Mouse (Mus musculus) bone marrow, adult 2 months (tissue): ENCODE data around the gene Zfp61. TPM values are rescaled to one million over a fixed set of nuclear protein-coding genes. Genes with fewer than 3 reads are reported as not detected.
A peak's percentile ranks its signal among the peaks of the same experiment; 100 is the strongest.

ENCODE experiments used
- H3K27ac ChIP-seq: fragments of 200-500 bp; 2 replicates; pipeline ENCODE4 v1.5.1; 2012; ENCODE audit warnings: low read depth, mild to moderate bottlenecking, control low read depth, inconsistent platforms, low read length; ENCODE audit not compliant: control insufficient read depth, poor library complexity, insufficient read depth
- H3K4me1 ChIP-seq: fragments of 200-500 bp; 2 replicates; pipeline ENCODE4 v1.6.1; 2011; ENCODE audit warnings: low read length; ENCODE audit not compliant: control insufficient read depth, insufficient read depth
- H3K4me3 ChIP-seq: fragments of 200-500 bp; replicated peaks from 2 replicates; pipeline ENCODE3; 2011; ENCODE audit warnings: mild to moderate bottlenecking, low read depth, low read length, control low read depth; ENCODE audit not compliant: control insufficient read depth
- CTCF ChIP-seq: fragments of 200-500 bp; IDR thresholded peaks from 2 replicates; pipeline ENCODE4 v1.5.1; 2011; ENCODE audit warnings: low read length, control low read depth; ENCODE audit not compliant: control insufficient read depth, insufficient read depth
- POLR2A ChIP-seq: fragments of 200-500 bp; IDR thresholded peaks from 2 replicates; pipeline ENCODE4 v1.6.1; 2011; ENCODE audit warnings: low read depth, mild to moderate bottlenecking, control low read depth, low read length, borderline replicate concordance; ENCODE audit not compliant: control insufficient read depth
- WGBS: fragments of 180-500 bp; shearing (Covaris S2); methylation state at CpG from one replicate; pipeline ENCODE4 v1.1.7; 2018; 5-methylcytosine and 5-hydroxymethylcytosine counted together
- polyA plus RNA-seq: library from polyadenylated mRNA; stranded (reverse); fragments of >200 nt; gene quantifications from 2 replicates; pipeline ENCODE4 v1.2.4, GENCODE M21; 2011; ENCODE audit warnings: low replicate concordance; ENCODE audit not compliant: missing spikeins, insufficient read depth, insufficient read length

Gene Zfp61
- polyA plus RNA-seq, 1 experiment: 14.4 TPM

DNA sequence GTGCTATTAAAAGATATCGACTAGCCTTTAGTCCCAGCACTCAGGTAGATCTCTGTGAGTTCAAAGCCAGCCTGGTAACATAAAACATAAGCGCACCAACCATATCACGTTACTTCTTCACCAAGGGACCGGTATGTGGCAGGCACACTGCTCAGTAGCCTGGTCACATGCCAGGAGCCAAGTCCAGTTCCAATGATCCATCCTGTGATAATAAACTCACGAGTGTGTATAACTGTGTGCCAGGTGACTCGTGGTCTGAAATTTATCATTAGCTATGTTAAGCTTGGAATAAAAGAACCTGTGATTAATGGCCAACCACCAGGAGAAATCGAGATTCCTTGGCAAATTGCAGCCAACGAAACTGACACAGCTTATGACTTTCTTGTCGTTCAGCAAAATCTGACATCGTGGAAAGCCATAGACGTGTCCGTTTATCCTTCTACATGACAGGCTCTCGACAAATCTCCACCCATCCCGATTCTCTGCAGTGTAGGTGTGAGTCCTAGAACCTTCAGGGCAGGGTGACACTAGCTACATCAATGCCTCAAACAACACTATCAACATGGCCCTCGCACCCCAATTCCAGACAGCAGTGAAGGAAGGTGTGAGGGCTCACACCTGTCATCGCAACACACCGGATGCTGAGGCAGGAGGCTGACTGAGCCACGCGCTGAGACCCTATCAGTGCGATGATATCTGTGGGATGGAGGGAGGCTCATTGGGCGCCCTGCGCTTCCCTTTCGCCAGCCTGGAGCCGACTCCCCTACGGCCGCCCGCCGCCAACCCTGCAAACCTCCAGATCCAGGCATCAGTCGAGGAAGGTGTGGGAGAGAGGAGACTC is 14.9 kb upstream of the Zfp61 start:
- Histone ChIP-seq H3K27ac (peak overlapping the region; percentile 44; the same call in 1 of the 2 replicates), H3K4me3 (peak overlapping the region; percentile 89), H3K4me1 (peaks cover 6% of the 10 kb centered on the region)
- TF ChIP-seq CTCF (no peak), POLR2A (no peak)
- 28% methylated on average over 29 of the region's 29 CpGs for whole genome bisulfite sequencing

DNA sequence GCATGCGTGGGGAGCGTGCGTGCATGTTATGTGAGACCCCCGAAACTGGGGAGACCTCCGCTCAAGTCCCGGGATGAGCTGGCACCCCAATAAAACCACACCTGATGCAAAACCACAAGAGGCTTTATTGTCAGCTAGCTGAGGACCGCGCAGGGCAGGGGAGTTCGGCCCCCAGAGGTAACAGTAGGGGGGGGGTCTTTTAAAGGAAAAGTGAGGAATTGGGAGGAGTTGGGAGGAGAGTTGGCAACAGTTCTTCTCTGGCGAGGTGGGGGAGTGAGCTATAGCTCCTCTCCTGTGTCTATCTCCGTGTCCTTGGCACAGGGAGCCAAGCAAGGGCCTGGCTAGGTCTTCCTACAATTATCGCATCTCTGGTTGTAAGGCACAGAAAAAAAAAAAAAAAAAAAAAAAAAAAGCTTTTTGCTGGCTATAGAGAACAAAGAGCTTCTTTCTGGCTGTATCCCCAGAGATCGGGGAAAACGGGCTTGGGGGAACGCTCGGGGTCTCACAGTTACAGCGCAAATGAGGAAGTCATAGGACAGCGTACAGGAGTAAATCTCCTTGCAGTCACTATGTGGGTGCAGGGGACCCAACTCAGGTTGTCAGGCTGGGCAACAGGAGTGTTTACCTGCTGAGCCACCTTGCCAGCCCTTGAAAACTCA is 1.1 kb downstream of the Zfp61 start:
- 2% methylated on average over 18 of the region's 18 CpGs for WGBS
- H3K27ac ChIP-seq: no peak overlapping the region
- peak overlapping the region; percentile 16 for H3K4me3 ChIP-seq
- no peaks in the 10 kb centered on the region for H3K4me1 ChIP-seq
- no peak for TF ChIP-seq CTCF
- no peak for TF ChIP-seq POLR2A

DNA sequence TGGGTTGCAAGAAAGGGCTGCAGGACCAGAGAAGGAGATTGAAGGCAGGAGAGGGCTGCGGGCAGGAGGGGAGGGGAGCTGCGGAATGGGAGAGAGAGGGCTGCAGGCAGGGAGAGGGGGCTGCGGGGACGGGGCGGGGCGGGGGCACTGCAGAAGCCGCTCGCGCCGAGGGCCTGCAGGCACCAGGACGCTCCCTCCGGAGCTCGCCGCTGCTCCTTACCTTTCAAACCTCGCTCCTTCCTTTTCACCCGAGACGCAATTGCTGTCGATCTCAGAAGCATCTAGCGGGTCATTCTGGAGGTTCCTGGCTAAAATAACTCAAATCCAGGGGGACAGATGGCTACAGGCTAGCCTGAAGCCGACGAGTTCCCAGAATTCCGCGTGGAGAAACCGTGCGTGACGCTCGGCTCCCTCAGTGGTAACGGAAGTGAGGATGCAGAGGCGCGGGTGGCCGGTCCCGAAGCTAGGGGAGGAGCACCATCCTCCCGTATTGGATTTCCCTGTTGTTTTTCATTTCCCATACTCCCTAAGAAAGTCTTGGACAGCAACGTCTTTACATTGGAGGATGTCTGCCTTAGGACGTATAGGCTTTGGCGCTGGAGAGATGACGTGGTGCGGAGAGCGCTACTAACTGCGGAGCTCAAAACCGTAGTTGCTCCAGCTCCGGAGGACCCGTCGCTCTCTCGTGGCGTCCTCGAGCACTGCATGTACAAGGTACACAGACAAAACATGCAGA is 1.9 kb downstream of the Zfp61 start:
- Histone ChIP-seq H3K27ac (no peak overlapping the region), H3K4me3 (peak overlapping the region; percentile 66), H3K4me1 (no peaks in the 10 kb centered on the region)
- TF ChIP-seq CTCF (peak; percentile 41; the same call in 1 of the 2 replicates), POLR2A (peak; percentile 44; the same call in 1 of the 2 replicates)
- WGBS: under 1% methylated on average over 47 of the region's 47 CpGs

DNA sequence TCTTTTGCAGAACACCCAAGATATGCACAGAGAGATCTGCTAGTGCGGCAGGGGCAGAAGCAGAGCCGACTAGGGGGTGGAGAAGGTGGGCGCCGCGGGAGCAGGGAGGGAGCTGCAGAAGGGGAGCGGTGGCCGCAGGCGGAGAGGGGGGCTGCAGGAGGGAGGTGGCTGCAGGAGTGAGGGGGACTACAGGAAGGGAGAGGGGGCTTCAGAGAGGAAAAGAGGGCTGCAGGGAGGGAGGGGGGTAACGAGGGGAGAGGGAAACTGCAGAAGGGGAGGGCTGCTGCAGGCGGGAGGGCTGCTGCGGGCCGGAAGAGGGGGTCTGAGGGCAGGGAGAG is 2.4 kb downstream of the Zfp61 start:
- Histone ChIP-seq H3K4me1 (no peaks in the 10 kb centered on the region), H3K4me3 (peak overlapping the region; percentile 66), H3K27ac (no peak overlapping the region)
- TF ChIP-seq POLR2A (no peak), CTCF (no peak)
- WGBS: under 1% methylated on average over 12 of the region's 12 CpGs

DNA sequence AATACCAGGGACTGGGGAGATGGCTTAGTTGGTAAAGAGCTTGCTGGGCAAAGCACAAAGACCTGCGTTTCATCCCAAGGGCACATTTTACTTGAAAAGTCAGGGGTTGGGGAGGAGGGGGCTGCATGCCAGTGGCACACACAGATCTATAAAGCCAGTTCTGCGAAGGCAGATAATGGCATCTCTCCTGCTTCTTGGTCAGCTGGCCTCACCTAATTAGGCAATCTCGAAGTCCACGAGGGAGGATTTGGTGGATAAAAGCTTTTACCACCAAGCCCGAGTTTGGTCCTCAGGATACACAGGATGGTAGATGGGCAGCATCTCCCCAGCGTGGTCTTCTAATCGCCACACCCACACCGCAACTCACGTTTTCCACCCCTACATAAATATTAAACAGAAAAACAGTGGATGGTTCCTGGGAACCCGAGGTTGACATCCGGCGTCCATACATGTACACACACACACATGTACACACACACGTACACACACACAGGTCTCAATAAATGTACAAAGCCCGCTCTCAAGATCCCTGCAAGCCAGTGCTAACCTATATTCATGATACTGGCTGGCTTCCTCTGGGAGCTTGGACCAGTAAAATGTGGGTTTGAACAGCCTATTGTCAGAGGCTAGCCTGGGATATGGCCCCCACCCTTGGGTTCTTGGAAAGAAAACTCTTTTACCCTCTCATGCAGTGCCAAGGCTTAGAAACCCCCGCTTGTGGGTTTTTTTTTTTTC is 3.5 kb downstream of the Zfp61 start:
- H3K4me1 ChIP-seq: no peaks in the 10 kb centered on the region
- no peak overlapping the region for H3K27ac ChIP-seq
- no peak overlapping the region for H3K4me3 ChIP-seq
- no peak for TF ChIP-seq CTCF
- no peak for TF ChIP-seq POLR2A
- WGBS: 91% methylated on average over 15 of the region's 15 CpGs

DNA sequence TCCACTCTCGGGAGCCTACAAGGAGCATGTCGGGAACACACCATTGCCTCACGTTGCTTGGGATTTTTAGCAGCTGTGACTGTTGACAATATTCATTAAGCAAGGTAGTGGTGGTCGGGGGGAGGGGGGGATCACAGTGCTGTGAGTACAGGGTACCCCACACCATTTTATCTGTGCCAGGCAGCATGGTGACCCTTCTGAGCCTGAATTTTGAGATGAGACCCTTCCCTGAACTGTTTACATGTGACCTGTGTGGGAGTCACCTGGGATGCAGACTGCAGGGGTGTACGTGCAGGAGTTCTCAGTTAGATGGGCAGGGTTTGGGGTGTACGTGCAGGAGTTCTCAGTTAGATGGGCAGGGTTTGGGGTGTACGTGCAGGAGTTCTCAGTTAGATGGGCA is 4.6 kb downstream of the Zfp61 start:
- 94% methylated on average over 7 of the region's 7 CpGs for WGBS
- TF ChIP-seq POLR2A: no peak
- no peak overlapping the region for H3K27ac ChIP-seq
- no peak overlapping the region for H3K4me3 ChIP-seq
- H3K4me1 ChIP-seq: no peaks in the 10 kb centered on the region

DNA sequence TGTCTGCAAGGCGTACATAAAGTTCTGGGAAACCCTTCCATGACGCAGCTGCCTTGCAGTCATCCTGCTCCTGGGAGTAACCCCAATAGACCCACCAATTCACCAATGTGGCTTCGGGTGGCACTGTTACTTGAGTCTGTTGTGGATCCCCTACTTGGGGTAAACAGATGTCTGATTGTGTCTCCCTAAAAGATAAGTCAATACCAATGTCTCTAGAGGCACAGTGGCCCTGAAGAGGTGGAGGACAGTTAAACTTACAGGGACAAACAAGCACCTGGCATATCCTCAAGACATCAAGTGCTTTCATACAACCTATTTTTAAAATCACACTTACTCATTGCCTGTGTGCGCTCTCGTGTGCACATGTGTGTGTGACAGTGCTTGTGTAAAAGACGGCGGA is 5.7 kb downstream of the Zfp61 start:
- Histone ChIP-seq H3K4me1 (no peaks in the 10 kb centered on the region), H3K27ac (no peak overlapping the region), H3K4me3 (no peak overlapping the region)
- WGBS: 92% methylated on average over 7 of the region's 7 CpGs
- no peak for TF ChIP-seq CTCF
- TF ChIP-seq POLR2A: no peak

DNA sequence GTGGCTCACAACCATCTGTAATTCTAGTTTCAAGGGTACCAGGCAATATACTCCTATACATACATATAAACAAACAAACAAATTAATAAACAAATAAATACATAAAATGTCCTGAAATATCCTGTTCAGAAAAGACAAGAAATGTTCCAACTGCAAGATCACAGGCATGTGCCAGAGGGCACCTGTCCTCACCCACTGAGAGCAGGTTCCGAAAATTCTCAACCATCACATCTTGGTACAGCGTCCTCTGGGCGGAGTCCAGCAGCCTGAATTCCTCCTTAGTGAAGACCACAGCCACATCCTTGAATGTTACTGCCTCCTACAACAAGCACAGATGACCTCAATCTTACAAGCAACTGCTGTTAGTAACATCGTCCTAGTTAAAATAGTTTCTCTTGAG is 6.3 kb downstream of the Zfp61 start:
- WGBS: 93% methylated on average over 4 of the region's 4 CpGs
- Histone ChIP-seq H3K27ac (no peak overlapping the region), H3K4me3 (no peak overlapping the region), H3K4me1 (no peaks in the 10 kb centered on the region)
- TF ChIP-seq POLR2A (no peak), CTCF (no peak)
